Mouse (Mus musculus) thymus, adult 2 months (tissue): ENCODE results near the gene Dnah3. TPM values are rescaled to one million over a fixed set of nuclear protein-coding genes. Genes with fewer than 3 reads are reported as not detected.

Experiments
- DNase-seq: peaks from one replicate; pipeline ENCODE4 v3.0.0; 2021
- H3K27ac ChIP-seq: fragments of 200-500 bp; 2 replicates; pipeline ENCODE4 v1.5.1; 2012; ENCODE audit warnings: low read length, control low read depth; ENCODE audit not compliant: control insufficient read depth, insufficient read depth
- H3K27me3 ChIP-seq: fragments of 200-500 bp; 2 replicates; pipeline ENCODE4 v1.6.1; 2012; ENCODE audit warnings: mild to moderate bottlenecking, low read length, moderate library complexity, mixed read lengths; ENCODE audit not compliant: control insufficient read depth, insufficient read depth
- H3K36me3 ChIP-seq: fragments of 200-500 bp; 2 replicates; pipeline ENCODE4 v1.6.1; 2012; ENCODE audit warnings: mild to moderate bottlenecking, low read length, moderate library complexity; ENCODE audit not compliant: control insufficient read depth, insufficient read depth
- H3K4me1 ChIP-seq: fragments of 200-500 bp; replicated peaks from 2 replicates; pipeline ENCODE4 v1.6.1; 2012; ENCODE audit warnings: low read length; ENCODE audit not compliant: control insufficient read depth, insufficient read depth
- H3K4me3 ChIP-seq: fragments of 200-500 bp; 2 replicates; pipeline ENCODE4 v1.5.1; 2012; ENCODE audit warnings: mild to moderate bottlenecking, low read length, control low read depth, moderate library complexity; ENCODE audit not compliant: control insufficient read depth, insufficient read depth
- CTCF ChIP-seq: fragments of 200-500 bp; IDR thresholded peaks from 2 replicates; pipeline ENCODE4 v1.5.1; 2012; ENCODE audit warnings: mild to moderate bottlenecking, control low read depth, low read length, moderate library complexity, borderline replicate concordance; ENCODE audit not compliant: control insufficient read depth, poor library complexity, insufficient read depth; ENCODE audit errors: extremely low read depth
- POLR2A ChIP-seq: fragments of 200-500 bp; IDR thresholded peaks from 2 replicates; pipeline ENCODE4 v1.6.1; 2012; ENCODE audit warnings: mild to moderate bottlenecking, low read length, control low read depth, moderate library complexity; ENCODE audit not compliant: control insufficient read depth, poor library complexity, insufficient read depth; ENCODE audit errors: extremely low read depth
- WGBS: fragments of 180-500 bp; shearing (Covaris S2); methylation state at CpG from one replicate; pipeline ENCODE4 v1.1.7; 2018; 5-methylcytosine and 5-hydroxymethylcytosine counted together
- polyA plus RNA-seq: library from polyadenylated mRNA; depleted of rRNA; stranded (reverse); fragments of >200 nt; gene quantifications from 2 replicates; pipeline ENCODE4 v1.2.3, GENCODE M21; 2012

Dnah3 gene
- polyA plus RNA-seq, 1 experiment: 0.30 TPM

GRCm38 (mm10) chr7:119906523-119907215, 188.4 kb downstream of the Dnah3 start:
- Histone ChIP-seq H3K27ac (no peak overlapping the region), H3K36me3 (no peaks in the 10 kb centered on the region), H3K4me3 (no peak overlapping the region), H3K27me3 (no peaks in the 10 kb centered on the region), H3K4me1 (no peaks in the 10 kb centered on the region)
- TF ChIP-seq POLR2A (no peak), CTCF (no peak)
- DNase-seq: no peak
- WGBS: 94% methylated on average over 3 of the region's 3 CpGs

DNA sequence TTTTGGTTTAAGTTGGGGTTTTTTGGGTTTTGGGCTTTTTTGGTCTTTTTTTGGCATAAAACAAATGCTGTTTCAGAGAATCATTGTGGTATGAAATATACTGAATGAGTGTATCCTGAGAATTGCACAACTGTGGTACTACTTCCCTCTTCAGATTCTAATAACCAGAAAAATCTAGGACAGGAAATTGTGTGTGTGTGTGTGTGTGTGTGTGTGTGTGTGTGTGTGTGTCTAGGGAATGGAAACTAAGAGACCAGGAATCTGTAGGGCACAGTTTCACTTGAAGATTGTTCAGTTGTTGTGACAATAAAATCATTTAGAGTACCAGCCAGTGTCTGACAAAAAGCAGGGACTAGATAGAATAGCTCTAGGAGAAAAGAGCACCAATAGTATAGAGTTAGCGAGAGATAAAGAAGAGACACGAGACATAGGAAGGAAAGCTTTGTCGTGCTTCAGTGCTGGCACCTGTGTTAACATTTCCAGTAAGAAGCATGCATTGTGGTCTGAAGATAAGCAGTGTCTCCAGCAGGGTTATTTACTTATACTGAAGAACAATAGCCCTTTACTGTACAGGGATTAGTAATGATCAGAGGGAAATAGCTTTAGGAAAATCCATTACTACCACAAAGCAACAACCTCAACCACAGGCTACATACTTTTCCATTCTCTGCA, 195.6 kb downstream of the Dnah3 start:
- no peak overlapping the region for H3K27ac ChIP-seq
- peaks cover 7% of the 10 kb centered on the region for H3K4me1 ChIP-seq
- TF ChIP-seq CTCF (no peak), POLR2A (no peak)
- WGBS: 50% methylated on average over 3 of the region's 3 CpGs
- H3K36me3 ChIP-seq: no peaks in the 10 kb centered on the region
- H3K4me3 ChIP-seq: no peak overlapping the region
- no peak for DNase-seq
- H3K27me3 ChIP-seq: no peaks in the 10 kb centered on the region

GRCm38 (mm10) chr7:119898247-119898856, 196.7 kb downstream of the Dnah3 start:
- Histone ChIP-seq H3K27ac (no peak overlapping the region), H3K27me3 (no peaks in the 10 kb centered on the region), H3K4me3 (no peak overlapping the region), H3K4me1 (peaks cover 7% of the 10 kb centered on the region), H3K36me3 (no peaks in the 10 kb centered on the region)
- DNase-seq: no peak
- no peak for TF ChIP-seq POLR2A
- no peak for TF ChIP-seq CTCF
- WGBS: 91% methylated on average over 1 of the region's 1 CpGs

- H3K27me3 ChIP-seq: no peaks in the 10 kb centered on the region
- WGBS: 96% methylated on average over 8 of the region's 8 CpGs
Measured at GRCm38 (mm10) chr7:119897521-119898109, 197.5 kb downstream of the Dnah3 start.

DNA sequence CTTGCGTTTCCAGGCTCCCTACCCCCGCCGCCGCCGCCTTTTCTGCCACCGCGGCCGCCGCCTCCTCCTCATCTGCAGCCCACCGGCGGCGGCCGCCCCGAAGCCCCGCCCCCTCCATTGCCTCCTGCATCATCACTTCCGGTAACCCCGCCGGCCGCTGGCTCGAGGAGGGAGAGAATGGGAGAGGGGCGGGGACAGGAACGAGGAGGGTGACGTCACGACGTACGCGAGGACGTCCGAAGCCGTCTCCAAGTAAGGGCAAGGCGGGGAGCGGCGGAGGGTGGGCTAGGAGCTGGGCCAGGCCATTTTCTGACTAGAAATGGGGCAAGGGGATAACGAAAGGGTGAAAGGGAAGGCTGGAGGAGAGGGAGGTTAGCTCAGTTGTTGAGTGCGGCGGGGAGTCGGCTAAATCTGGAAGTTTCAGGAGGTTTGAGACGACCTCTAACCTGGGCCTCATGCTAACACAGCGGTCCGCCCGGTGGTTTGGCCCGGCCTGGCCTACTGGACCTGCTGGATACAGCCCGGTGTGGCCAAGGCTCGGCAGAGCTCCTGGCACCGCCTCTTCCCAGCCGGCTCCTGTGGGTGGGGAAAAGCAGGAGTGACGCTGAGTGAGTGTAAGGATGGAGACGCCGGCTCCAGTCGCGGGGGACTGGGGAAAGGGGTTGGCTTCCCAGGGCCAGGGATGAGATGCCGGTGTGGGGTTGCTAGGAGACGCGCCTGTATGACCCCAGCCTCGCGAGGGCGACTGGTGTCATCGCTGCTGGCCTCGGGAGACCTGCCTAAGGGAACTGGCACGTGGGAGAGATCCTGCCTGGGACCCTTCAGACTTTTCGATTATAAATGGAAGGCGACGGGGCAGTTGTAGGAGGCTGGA, 199.2 kb downstream of the Dnah3 start, which contains the start of the genes Lyrm1 and Dcun1d3:
Gene Lyrm1, plus strand, starts transcription at position 223 of the 874 bp plus-strand sequence.
Gene Dcun1d3, minus strand, starts transcription at position 660 of the 874 bp plus-strand sequence.
- H3K4me3 ChIP-seq: peak within 1 kb of the TSS; percentile 72
- peaks cover 7% of the 10 kb centered on the region for H3K4me1 ChIP-seq
- H3K27ac ChIP-seq: peak within 1 kb of the TSS; percentile 19; the same call in 1 of the 2 replicates
- H3K27me3 ChIP-seq: no peaks in the 10 kb centered on the region
- TF ChIP-seq POLR2A: peak; percentile 76
- peak; percentile 49; the same call in 1 of the 2 replicates for TF ChIP-seq CTCF
- WGBS: under 1% methylated on average over 63 of the region's 63 CpGs
- H3K36me3 ChIP-seq: no peaks in the 10 kb centered on the region
- DNase-seq: peak; percentile 98

More at GRCm38 (mm10) chr7:119897521-119898109, 197.5 kb downstream of the Dnah3 start:
- TF ChIP-seq CTCF (no peak), POLR2A (no peak)
- Histone ChIP-seq H3K27ac (no peak overlapping the region), H3K4me1 (peaks cover 7% of the 10 kb centered on the region), H3K4me3 (no peak overlapping the region), H3K36me3 (no peaks in the 10 kb centered on the region)
- DNase-seq: no peak
